32 mouse cellular contexts compared by ENCODE assay signal in the genomic region with DNA sequence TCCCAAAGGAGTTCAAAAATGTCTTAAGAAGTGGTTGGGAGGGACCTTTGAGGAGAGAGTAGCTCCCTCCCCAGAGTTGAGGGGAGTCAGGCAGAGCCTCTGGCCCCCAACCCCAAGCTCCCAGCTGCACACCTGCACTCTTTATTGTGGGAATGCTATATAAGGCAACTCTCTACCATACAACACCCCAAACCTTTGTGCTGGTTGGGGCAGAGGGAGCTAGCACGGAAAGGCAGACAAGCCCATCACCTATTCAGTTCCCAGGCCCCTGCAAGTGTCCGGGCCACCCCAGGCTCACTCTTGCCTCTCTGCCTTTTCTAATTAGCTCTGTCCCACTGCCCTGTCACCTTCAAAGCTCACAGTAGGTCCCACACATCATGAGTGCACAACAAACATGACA. TPM values are rescaled to one million over a fixed set of nuclear protein-coding genes. Genes with fewer than 3 reads are reported as not detected.
DNase-seq lines count a peak whose midpoint lies in the region; ATAC-seq and TF ChIP-seq lines count a peak whose summit lies in the region.
"Had no signal": no experiment of that assay in that cellular context is flagged by ENCODE, and none has a peak within 500 bp of the region (broad histone marks: within the 10 kb centered on the region; RNA-seq: fewer than 3 reads in every experiment).

No protein-coding gene starts in this region.

- peak overlapping the region; percentile 79 for H3K27ac ChIP-seq in spleen, adult 2 months (ENCODE audit: insufficient read depth, low read length)
- no peak overlapping the region for H3K27ac ChIP-seq in kidney, embryonic 15.5 days
- H3K27ac ChIP-seq in midbrain, postnatal 0 days (ENCODE audit: low read depth, low read length): no peak overlapping the region
- H3K27ac ChIP-seq: embryonic facial prominence, embryonic 10.5 days; embryonic facial prominence, embryonic 13.5 days; forebrain, embryonic 12.5 days; forebrain, embryonic 15.5 days; heart, embryonic 13.5 days; hindbrain, embryonic 15.5 days had no signal

- TF ChIP-seq CTCF in spleen, adult 2 months (IDR thresholded peaks at IDR 0.05; ENCODE audit: extremely low read depth, insufficient read depth, insufficient read length, insufficient replicate concordance): no peak
- no peak for TF ChIP-seq CTCF in midbrain, postnatal 0 days (IDR thresholded peaks at IDR 0.05)

- 64% methylated on average over 2 of the region's 2 CpGs for WGBS in spleen, adult 2 months
- WGBS in kidney, embryonic 15.5 days: 90% methylated on average over 2 of the region's 2 CpGs
- WGBS in midbrain, postnatal 0 days: 94% methylated on average over 2 of the region's 2 CpGs

- no peaks in the 10 kb centered on the region for H3K27me3 ChIP-seq in spleen, adult 2 months (ENCODE audit: control insufficient read depth, insufficient read depth, low read length)
- no peaks in the 10 kb centered on the region for H3K27me3 ChIP-seq in kidney, embryonic 15.5 days
- no peaks in the 10 kb centered on the region for H3K27me3 ChIP-seq in midbrain, postnatal 0 days (ENCODE audit: insufficient read depth, low read length)
- H3K27me3 ChIP-seq: embryonic facial prominence, embryonic 13.5 days; forebrain, embryonic 12.5 days; forebrain, embryonic 15.5 days; heart, embryonic 13.5 days; hindbrain, embryonic 15.5 days had no signal

- no peak for DNase-seq in spleen, adult 2 months (ENCODE audit: low read depth in 1 of 2, low spot score in 2 of 2)
- no peak for DNase-seq in spleen, postnatal 36 days (ENCODE audit: low spot score in 2 of 2)
- DNase-seq in thymus, postnatal 0 days (ENCODE audit: low spot score): peak; percentile 85
- peak; percentile 88 for DNase-seq in thymus, postnatal 25 days
- no peak for DNase-seq in ovary, adult 18-20 months (ENCODE audit: low spot score)
- no peak for DNase-seq in midbrain, postnatal 0 days (ENCODE audit: low spot score)
- DNase-seq: adrenal gland, adult 2 months; adrenal gland, postnatal 14 days; cerebellum, adult 11-12 months; cerebellum, adult 8-10 months; cerebellum, postnatal 10 days; cerebellum, postnatal 36 days; embryo, embryonic 11 days; gastrocnemius, postnatal 25 days; heart, adult 18-20 months; heart, postnatal 10 days; heart, postnatal 4 days had no signal

- no peaks in the 10 kb centered on the region for H3K36me3 ChIP-seq in spleen, adult 2 months (ENCODE audit: control insufficient read depth, insufficient read depth, low read length)
- no peaks in the 10 kb centered on the region for H3K36me3 ChIP-seq in kidney, embryonic 15.5 days
- no peaks in the 10 kb centered on the region for H3K36me3 ChIP-seq in midbrain, postnatal 0 days (ENCODE audit: insufficient read depth, low read length)
- H3K36me3 ChIP-seq: embryonic facial prominence, embryonic 10.5 days; embryonic facial prominence, embryonic 13.5 days; forebrain, embryonic 12.5 days; forebrain, embryonic 15.5 days; heart, embryonic 13.5 days; hindbrain, embryonic 15.5 days had no signal

- peak overlapping the region; percentile 37 for H3K4me3 ChIP-seq in spleen, adult 2 months (ENCODE audit: extremely low read depth, insufficient read depth, insufficient read length)
- no peak overlapping the region for H3K4me3 ChIP-seq in kidney, embryonic 15.5 days (replicated peaks)
- no peak overlapping the region for H3K4me3 ChIP-seq in midbrain, postnatal 0 days (ENCODE audit: low read depth, low read length)
- H3K4me3 ChIP-seq: embryonic facial prominence, embryonic 10.5 days; embryonic facial prominence, embryonic 13.5 days; erythroblast, embryonic 14.5 days; forebrain, embryonic 12.5 days; forebrain, embryonic 15.5 days; heart, embryonic 13.5 days; hindbrain, embryonic 15.5 days had no signal

- no peak overlapping the region for H3K9ac ChIP-seq in kidney, embryonic 15.5 days
- no peak overlapping the region for H3K9ac ChIP-seq in midbrain, postnatal 0 days (replicated peaks; ENCODE audit: low read length, poor library complexity, severe bottlenecking)
- H3K9ac ChIP-seq: embryonic facial prominence, embryonic 13.5 days; forebrain, embryonic 12.5 days; forebrain, embryonic 15.5 days; heart, embryonic 13.5 days; hindbrain, embryonic 15.5 days had no signal

- no peaks in the 10 kb centered on the region for H3K9me3 ChIP-seq in kidney, embryonic 15.5 days (replicated peaks)
- H3K9me3 ChIP-seq in midbrain, postnatal 0 days (ENCODE audit: low read length): no peaks in the 10 kb centered on the region
- H3K9me3 ChIP-seq: embryonic facial prominence, embryonic 10.5 days; embryonic facial prominence, embryonic 13.5 days; forebrain, embryonic 12.5 days; forebrain, embryonic 15.5 days; heart, embryonic 13.5 days; hindbrain, embryonic 15.5 days had no signal

- TF ChIP-seq POLR2A in spleen, adult 2 months (IDR thresholded peaks at IDR 0.05; ENCODE audit: low read depth, low read length): no peak

- H3K4me1 ChIP-seq in spleen, adult 2 months (ENCODE audit: control insufficient read depth, insufficient read depth, insufficient read length): no peaks in the 10 kb centered on the region
- no peaks in the 10 kb centered on the region for H3K4me1 ChIP-seq in kidney, embryonic 15.5 days
- H3K4me1 ChIP-seq in midbrain, postnatal 0 days (ENCODE audit: insufficient read depth, low read length): no peaks in the 10 kb centered on the region
- H3K4me1 ChIP-seq: embryonic facial prominence, embryonic 10.5 days; embryonic facial prominence, embryonic 13.5 days; forebrain, embryonic 12.5 days; forebrain, embryonic 15.5 days; heart, embryonic 13.5 days; hindbrain, embryonic 15.5 days had no signal

- ATAC-seq in kidney, embryonic 15.5 days (replicated peaks; ENCODE audit: low FRiP score): no peak
- ATAC-seq in midbrain, postnatal 0 days (ENCODE audit: low FRiP score): no peak
- ATAC-seq: CD4-positive, CD25-positive, alpha-beta regulatory T cell, adult 4 months; forebrain, embryonic 15.5 days had no signal

- no peak overlapping the region for H3K4me2 ChIP-seq in kidney, embryonic 15.5 days
- no peak overlapping the region for H3K4me2 ChIP-seq in midbrain, postnatal 0 days (ENCODE audit: low read depth, low read length, poor library complexity, severe bottlenecking)
- H3K4me2 ChIP-seq: embryonic facial prominence, embryonic 13.5 days; forebrain, embryonic 12.5 days; forebrain, embryonic 15.5 days; heart, embryonic 13.5 days; hindbrain, embryonic 15.5 days had no signal

RNA-seq across cellular contexts. Expression of a gene that starts 19.5 kb away (rescaled TPM):
- polyA plus RNA-seq in spleen, adult 2 months (2012; rRNA removed): 24.9 and 28.5 TPM in 2 replicates
- polyA plus RNA-seq in thymus, postnatal 0 days (2015; fragmentation: Nextera tagmentation; extraction: Ambion mirVana): 664 and 665 TPM in 2 replicates
- 0.09 and 0.13 TPM in 2 replicates for polyA plus RNA-seq in kidney, embryonic 15.5 days (2015; fragmentation: Nextera tagmentation; extraction: Ambion mirVana)
- total RNA-seq in midbrain, postnatal 0 days (2014; rRNA removed): not detected in 2 replicates
- polyA plus RNA-seq in midbrain, postnatal 0 days (2015; fragmentation: Nextera tagmentation; extraction: Ambion mirVana): not detected in 2 replicates
- total RNA-seq: gastrocnemius, adult 8-10 months; MEL had no signal
- polyA plus RNA-seq: C2C12; cortical plate, adult 2 months; embryonic facial prominence, embryonic 10.5 days; embryonic facial prominence, embryonic 13.5 days; erythroblast, embryonic 14.5 days; forebrain, embryonic 12.5 days; forebrain, embryonic 15.5 days; heart, embryonic 13.5 days; hindbrain, embryonic 11.5 days; hindbrain, embryonic 15.5 days had no signal

RNA-seq across cellular contexts. Expression of a gene that starts 31.1 kb away (rescaled TPM):
- polyA plus RNA-seq in spleen, adult 2 months (2012; rRNA removed): 25.6 and 30.2 TPM in 2 replicates
- 1,203 and 1,244 TPM in 2 replicates for polyA plus RNA-seq in thymus, postnatal 0 days (2015; fragmentation: Nextera tagmentation; extraction: Ambion mirVana)
- polyA plus RNA-seq in kidney, embryonic 15.5 days (2015; fragmentation: Nextera tagmentation; extraction: Ambion mirVana): 0.13 TPM in 1 of 2 replicates, not detected in the other
- not detected in 2 replicates for total RNA-seq in midbrain, postnatal 0 days (2014; rRNA removed)
- not detected in 2 replicates for polyA plus RNA-seq in midbrain, postnatal 0 days (2015; fragmentation: Nextera tagmentation; extraction: Ambion mirVana)
- total RNA-seq: adrenal gland, postnatal 4 days; gastrocnemius, adult 8-10 months; MEL had no signal
- polyA plus RNA-seq: C2C12; cortical plate, adult 2 months; erythroblast, embryonic 14.5 days; forebrain, embryonic 12.5 days; forebrain, embryonic 15.5 days; hindbrain, embryonic 11.5 days; hindbrain, embryonic 15.5 days had no signal

RNA-seq across cellular contexts. Expression of a gene that starts 31.7 kb away (rescaled TPM):
- polyA plus RNA-seq in spleen, adult 2 months (2012; rRNA removed): 0.48 and 0.66 TPM in 2 replicates
- polyA plus RNA-seq in thymus, postnatal 0 days (2015; fragmentation: Nextera tagmentation; extraction: Ambion mirVana): 2.3 and 3.7 TPM in 2 replicates
- 0.82 and 1.7 TPM in 2 replicates for polyA plus RNA-seq in kidney, embryonic 15.5 days (2015; fragmentation: Nextera tagmentation; extraction: Ambion mirVana)
- total RNA-seq in midbrain, postnatal 0 days (2014; rRNA removed): 1.3 and 1.9 TPM in 2 replicates
- 0.30 and 0.36 TPM in 2 replicates for polyA plus RNA-seq in midbrain, postnatal 0 days (2015; fragmentation: Nextera tagmentation; extraction: Ambion mirVana)
- total RNA-seq: MEL had no signal
- polyA plus RNA-seq: erythroblast, embryonic 14.5 days had no signal

Comparison
In these comparisons a context has a peak if more than half of its experiments do, and no peak if none do; other contexts are left out.
1. DNase-seq: peak in thymus, postnatal 0 days (single experiment) and thymus, postnatal 25 days (single experiment); none in spleen, adult 2 months (0 of 2), spleen, postnatal 36 days (0 of 2), ovary, adult 18-20 months (single experiment) and midbrain, postnatal 0 days (single experiment).
2. RNA of a gene that starts 19.5 kb away (polyA plus RNA-seq): 664 to 665 TPM in thymus, postnatal 0 days and 24.9 to 28.5 TPM in spleen, adult 2 months; 0.09 to 0.13 TPM in kidney, embryonic 15.5 days and not detected in midbrain, postnatal 0 days; every median in the first group is over 10 times any median in the second.
3. RNA of a gene that starts 31.1 kb away (polyA plus RNA-seq): 1,203 to 1,244 TPM in thymus, postnatal 0 days; 25.6 to 30.2 TPM in spleen, adult 2 months, 0.13 TPM in kidney, embryonic 15.5 days and not detected in midbrain, postnatal 0 days; every median in the first group is over 10 times any median in the second.